In the genomic region with DNA sequence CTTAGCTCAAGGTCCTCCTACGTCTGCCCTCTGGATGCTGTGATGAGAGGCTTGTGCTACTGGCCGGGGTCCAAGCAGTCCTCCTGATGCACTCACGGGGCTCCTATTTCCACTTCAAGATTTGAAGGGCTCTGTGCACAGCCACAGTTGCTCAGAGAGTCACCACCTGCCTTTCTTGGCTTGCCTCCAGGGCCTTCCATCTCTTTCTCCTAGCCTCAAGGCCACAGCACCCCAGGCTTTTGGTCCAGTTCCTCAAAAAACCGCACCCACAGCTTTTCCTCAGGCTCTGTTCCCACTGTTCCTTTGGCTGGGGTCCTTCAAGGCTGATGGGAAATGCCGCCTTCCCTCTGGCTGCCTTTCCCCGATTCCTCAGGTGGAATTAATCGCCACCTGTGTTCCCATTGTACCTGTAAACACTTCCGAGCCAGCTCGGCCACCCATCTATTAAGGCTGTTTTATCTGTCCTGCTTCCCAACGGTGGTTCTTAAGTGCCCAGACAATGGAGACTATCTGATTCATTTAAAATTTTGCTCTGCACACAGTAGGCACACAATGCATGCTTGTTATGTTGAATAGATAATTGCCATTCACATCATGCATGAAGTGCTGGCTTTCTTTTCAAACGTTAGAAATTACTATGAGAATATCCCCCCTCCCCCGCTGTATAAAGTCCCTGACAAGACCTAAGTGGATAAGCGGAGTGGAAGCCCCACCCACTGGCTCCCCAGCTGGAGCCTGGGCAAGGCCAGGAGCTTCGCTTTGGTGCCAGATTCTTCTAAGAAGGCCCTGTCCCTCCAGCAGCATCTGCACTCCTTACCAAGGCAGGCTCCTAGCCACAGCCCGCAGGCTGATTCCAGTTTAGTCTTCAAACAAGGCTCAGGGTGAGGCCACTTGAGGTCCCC, we compare ENCODE assay signal across 9 mouse cellular contexts. TPM values are rescaled to one million over a fixed set of nuclear protein-coding genes. Genes with fewer than 3 reads are reported as not detected.
DNase-seq lines count a peak whose midpoint lies in the region; ATAC-seq and TF ChIP-seq lines count a peak whose summit lies in the region.
"Had no signal": no experiment of that assay in that cellular context is flagged by ENCODE, and none has a peak within 500 bp of the region (broad histone marks: within the 10 kb centered on the region; RNA-seq: fewer than 3 reads in every experiment).

No protein-coding gene starts in this region.

- WGBS in stomach, embryonic 14.5 days, result 27% methylated on average over 15 of the region's 15 CpGs
- WGBS in stomach, postnatal 0 days, result 26% methylated on average over 15 of the region's 15 CpGs
- WGBS in limb, embryonic 14.5 days, result 32% methylated on average over 15 of the region's 15 CpGs

- no peak overlapping the region for H3K4me2 ChIP-seq in stomach, embryonic 14.5 days (replicated peaks; ENCODE audit: low read depth, low read length)
- no peak overlapping the region for H3K4me2 ChIP-seq in stomach, postnatal 0 days (replicated peaks; ENCODE audit: low read depth)
- H3K4me2 ChIP-seq in limb, embryonic 14.5 days (replicated peaks; ENCODE audit: low read depth, low read length, severe bottlenecking), result no peak overlapping the region
- H3K4me2 ChIP-seq: neural tube, embryonic 12.5 days had no signal

- peaks cover 16% of the 10 kb centered on the region for H3K4me1 ChIP-seq in stomach, embryonic 14.5 days (ENCODE audit: control insufficient read depth, insufficient read depth, low read length)
- H3K4me1 ChIP-seq in stomach, postnatal 0 days (replicated peaks; ENCODE audit: control insufficient read depth, insufficient read depth), result no peaks in the 10 kb centered on the region
- H3K4me1 ChIP-seq in limb, embryonic 14.5 days (ENCODE audit: control insufficient read depth, insufficient read depth, low read length), result peaks cover 16% of the 10 kb centered on the region

- no peak overlapping the region for H3K4me3 ChIP-seq in stomach, embryonic 14.5 days (ENCODE audit: low read depth, low read length)
- no peak overlapping the region for H3K4me3 ChIP-seq in stomach, postnatal 0 days (ENCODE audit: low read depth, low read length)
- H3K4me3 ChIP-seq in limb, embryonic 14.5 days (replicated peaks; ENCODE audit: low read length), result no peak overlapping the region
- H3K4me3 ChIP-seq: neural tube, embryonic 12.5 days had no signal

- H3K27ac ChIP-seq in stomach, embryonic 14.5 days (ENCODE audit: low read length), result no peak overlapping the region
- no peak overlapping the region for H3K27ac ChIP-seq in stomach, postnatal 0 days (replicated peaks)
- H3K27ac ChIP-seq in limb, embryonic 14.5 days (replicated peaks; ENCODE audit: low read depth, low read length), result no peak overlapping the region
- H3K27ac ChIP-seq: neural tube, embryonic 12.5 days had no signal

- no peak for TF ChIP-seq EP300 in stomach, postnatal 0 days (optimal IDR thresholded peaks at IDR 0.05)

- no peaks in the 10 kb centered on the region for H3K36me3 ChIP-seq in stomach, embryonic 14.5 days (ENCODE audit: control insufficient read depth, insufficient read depth, low read length)
- H3K36me3 ChIP-seq in stomach, postnatal 0 days (ENCODE audit: control insufficient read depth, insufficient read depth, low read length), result no peaks in the 10 kb centered on the region
- no peaks in the 10 kb centered on the region for H3K36me3 ChIP-seq in limb, embryonic 14.5 days (ENCODE audit: control insufficient read depth, insufficient read depth, low read length)
- H3K36me3 ChIP-seq: neural tube, embryonic 12.5 days had no signal

- H3K9me3 ChIP-seq in stomach, embryonic 14.5 days (ENCODE audit: control insufficient read depth, low read depth, low read length), result no peaks in the 10 kb centered on the region
- H3K9me3 ChIP-seq in stomach, postnatal 0 days (ENCODE audit: control insufficient read depth, low read length), result no peaks in the 10 kb centered on the region
- no peaks in the 10 kb centered on the region for H3K9me3 ChIP-seq in limb, embryonic 14.5 days (ENCODE audit: control insufficient read depth, low read length)
- H3K9me3 ChIP-seq: neural tube, embryonic 12.5 days had no signal

- ATAC-seq in stomach, embryonic 14.5 days (ENCODE audit: insufficient number of reproducible peaks, insufficient read depth, low FRiP score, low read depth), result peak; percentile 47; the same call in 1 of the 2 replicates
- no peak for ATAC-seq in stomach, postnatal 0 days (ENCODE audit: low FRiP score, low TSS enrichment)
- ATAC-seq in limb, embryonic 14.5 days (ENCODE audit: low FRiP score, low read depth), result peak; percentile 44; the same call in 1 of the 2 replicates

- no peak for TF ChIP-seq CTCF in stomach, postnatal 0 days (IDR thresholded peaks at IDR 0.05; ENCODE audit: low read depth)

- no peaks in the 10 kb centered on the region for H3K27me3 ChIP-seq in stomach, embryonic 14.5 days (ENCODE audit: control insufficient read depth, insufficient read depth, low read length)
- H3K27me3 ChIP-seq in stomach, postnatal 0 days (ENCODE audit: control insufficient read depth, insufficient read depth, low read length), result no peaks in the 10 kb centered on the region
- H3K27me3 ChIP-seq in limb, embryonic 14.5 days (ENCODE audit: control insufficient read depth, insufficient read depth, low read length), result no peaks in the 10 kb centered on the region
- H3K27me3 ChIP-seq: neural tube, embryonic 12.5 days had no signal

- DNase-seq in stomach, postnatal 0 days (ENCODE audit: low spot score), result no peak
- DNase-seq in cerebellum, postnatal 36 days, result peak; percentile 97 to 98
- DNase-seq in heart, adult 8-10 months (ENCODE audit: low spot score), result peak; percentile 79
- peak; percentile 69 for DNase-seq in limb, embryonic 14.5 days (ENCODE audit: low spot score)
- DNase-seq in retina, postnatal 1 day, result peak; percentile 91
- DNase-seq in embryo, embryonic 9.5 days (ENCODE audit: extremely low spot score), result no peak
- no peak for DNase-seq in kidney, adult 18-20 months

- no peak for TF ChIP-seq POLR2A in limb, embryonic 14.5 days (IDR thresholded peaks at IDR 0.05; ENCODE audit: borderline replicate concordance, extremely low read depth, insufficient read depth, insufficient read length)

- no peak overlapping the region for H3K9ac ChIP-seq in stomach, embryonic 14.5 days (replicated peaks; ENCODE audit: low read depth, low read length)
- no peak overlapping the region for H3K9ac ChIP-seq in stomach, postnatal 0 days (ENCODE audit: low read length)
- H3K9ac ChIP-seq in limb, embryonic 14.5 days (ENCODE audit: low read depth, low read length, severe bottlenecking), result no peak overlapping the region
- H3K9ac ChIP-seq: neural tube, embryonic 12.5 days had no signal

RNA-seq across cellular contexts. Expression of a gene that starts 36.5 kb away (rescaled TPM):
- polyA plus RNA-seq in stomach, embryonic 14.5 days (2014; fragmentation: Nextera tagmentation; extraction: Ambion mirVana), result 11.3 and 11.6 TPM in 2 replicates
- 9.6 and 9.9 TPM in 2 replicates for polyA plus RNA-seq in stomach, postnatal 0 days (2015; fragmentation: Nextera tagmentation; extraction: Ambion mirVana)
- 10 to 100 TPM; 25.8 to 30.2 (median 27.8) TPM for total RNA-seq in heart, adult 8-10 months (2022)
- 93.5 and 126 TPM in 2 replicates for polyA plus RNA-seq in limb, embryonic 14.5 days (2012; rRNA removed)
- 20.0 and 21.2 TPM in 2 replicates for polyA plus RNA-seq in limb, embryonic 14.5 days (2014; fragmentation: Nextera tagmentation; extraction: Ambion mirVana)

Comparison
In these comparisons a context has a peak if more than half of its experiments do, and no peak if none do; other contexts are left out.
1. DNase-seq: peak in cerebellum, postnatal 36 days (2 of 2), heart, adult 8-10 months (single experiment), limb, embryonic 14.5 days (single experiment) and retina, postnatal 1 day (single experiment); none in stomach, postnatal 0 days (single experiment), embryo, embryonic 9.5 days (single experiment) and kidney, adult 18-20 months (single experiment).